Mouse (Mus musculus) embryo, embryonic 11.5 days (tissue): Measurements from ENCODE around the gene Egflam.

ENCODE experiments used
- DNase-seq: peaks from one replicate; pipeline ENCODE4 v3.0.0-alpha.2; 2012; ENCODE audit warnings: low read depth, low spot score

Egflam gene

GRCm38 (mm10) chr15:7217273-7217598 lies 181.0 kb downstream of the Egflam start:
- no peak for DNase-seq

- DNase-seq, result no peak
Observed at GRCm38 (mm10) chr15:7216581-7217272, 181.5 kb downstream of the Egflam start.

GRCm38 (mm10) chr15:7215845-7216244 lies 182.3 kb downstream of the Egflam start:
- DNase-seq, result no peak

GRCm38 (mm10) chr15:7213683-7214082 lies 184.5 kb downstream of the Egflam start:
- DNase-seq, result no peak

- no peak for DNase-seq
Observed at GRCm38 (mm10) chr15:7208180-7208579, 190.0 kb downstream of the Egflam start.

GRCm38 (mm10) chr15:7207292-7207691 lies 190.9 kb downstream of the Egflam start:
- DNase-seq, result no peak

GRCm38 (mm10) chr15:7206110-7206509 lies 192.1 kb downstream of the Egflam start:
- no peak for DNase-seq

GRCm38 (mm10) chr15:7204917-7205316 lies 193.3 kb downstream of the Egflam start:
- no peak for DNase-seq

GRCm38 (mm10) chr15:7203606-7204330 lies 194.4 kb downstream of the Egflam start:
- no peak for DNase-seq

GRCm38 (mm10) chr15:7202981-7203380 lies 195.2 kb downstream of the Egflam start:
- no peak for DNase-seq

GRCm38 (mm10) chr15:7201421-7202380 lies 196.5 kb downstream of the Egflam start:
- no peak for DNase-seq

GRCm38 (mm10) chr15:7200286-7200685 lies 197.9 kb downstream of the Egflam start:
- DNase-seq, result no peak

- DNase-seq, result no peak
Observed at GRCm38 (mm10) chr15:7198816-7199215, 199.4 kb downstream of the Egflam start.

GRCm38 (mm10) chr15:7197652-7198445 lies 200.3 kb downstream of the Egflam start:
- no peak for DNase-seq

GRCm38 (mm10) chr15:7194748-7195221 lies 203.4 kb downstream of the Egflam start:
- DNase-seq, result no peak

- no peak for DNase-seq
Observed at GRCm38 (mm10) chr15:7194147-7194720, 204.0 kb downstream of the Egflam start.

- DNase-seq, result no peak
Observed at GRCm38 (mm10) chr15:7192582-7192981, 205.6 kb downstream of the Egflam start.

GRCm38 (mm10) chr15:7191074-7191473 lies 207.1 kb downstream of the Egflam start:
- no peak for DNase-seq

GRCm38 (mm10) chr15:7189678-7190454 lies 208.3 kb downstream of the Egflam start:
- DNase-seq, result no peak

GRCm38 (mm10) chr15:7187682-7188081 lies 210.5 kb downstream of the Egflam start:
- DNase-seq, result no peak
